In genomic region chr13:69460635-69461465, GRCm38 (mm10) we compare ENCODE assay signal across 8 mouse cellular contexts.
DNase-seq lines count a peak whose midpoint lies in the region; ATAC-seq and TF ChIP-seq lines count a peak whose summit lies in the region.

No protein-coding gene starts in this region.

- H3K4me3 ChIP-seq in heart, adult 2 months = no peak overlapping the region
- H3K4me3 ChIP-seq in bone marrow macrophage, adult 2 months (ENCODE audit: insufficient read depth, low read length) = 0 out of 2 replicates have a peak overlapping the region, but pooled peaks have one; percentile 17
- H3K4me3 ChIP-seq in heart, postnatal 0 days (ENCODE audit: low read depth, low read length) = no peak overlapping the region
- H3K4me3 ChIP-seq in lung, adult 2 months (replicated peaks; ENCODE audit: extremely low read depth, low read depth, low read length) = no peak overlapping the region
- H3K4me3 ChIP-seq in olfactory bulb, adult 2 months (ENCODE audit: insufficient read depth, low read depth, low read length) = no peak overlapping the region

- H3K27ac ChIP-seq in heart, adult 2 months = no peak overlapping the region
- no peak overlapping the region for H3K27ac ChIP-seq in bone marrow macrophage, adult 2 months (ENCODE audit: insufficient read depth, low read depth, low read length)
- no peak overlapping the region for H3K27ac ChIP-seq in heart, postnatal 0 days (ENCODE audit: low read depth)
- H3K27ac ChIP-seq in olfactory bulb, adult 2 months (ENCODE audit: insufficient read depth, low read depth, low read length) = no peak overlapping the region

- 39% methylated on average over 17 of the region's 17 CpGs for WGBS in heart, adult 2 months
- 42% methylated on average over 17 of the region's 17 CpGs for WGBS in heart, postnatal 0 days
- 37% methylated on average over 17 of the region's 17 CpGs for WGBS in lung, adult 2 months
- WGBS in olfactory bulb, adult 2 months = 40% methylated on average over 17 of the region's 17 CpGs

- H3K4me1 ChIP-seq in heart, adult 2 months (ENCODE audit: control insufficient read depth, insufficient read depth, low read length) = no peaks in the 10 kb centered on the region
- no peaks in the 10 kb centered on the region for H3K4me1 ChIP-seq in bone marrow macrophage, adult 2 months (ENCODE audit: control insufficient read depth, insufficient read depth, low read length)
- H3K4me1 ChIP-seq in heart, postnatal 0 days (ENCODE audit: control insufficient read depth, insufficient read depth) = no peaks in the 10 kb centered on the region
- H3K4me1 ChIP-seq in lung, adult 2 months (ENCODE audit: control insufficient read depth, insufficient read depth, low read length) = no peaks in the 10 kb centered on the region
- peaks cover 4% of the 10 kb centered on the region for H3K4me1 ChIP-seq in olfactory bulb, adult 2 months (ENCODE audit: control insufficient read depth, insufficient read depth, low read length)

- no peak overlapping the region for H3K9ac ChIP-seq in heart, adult 2 months (ENCODE audit: low read depth, low read length)
- no peak overlapping the region for H3K9ac ChIP-seq in heart, postnatal 0 days (replicated peaks; ENCODE audit: low read depth, low read length)

- TF ChIP-seq CTCF in heart, adult 2 months (IDR thresholded peaks at IDR 0.05) = peak; percentile 68
- TF ChIP-seq CTCF in bone marrow macrophage, adult 2 months (IDR thresholded peaks at IDR 0.05; ENCODE audit: low read depth, low read length) = no peak
- peak; percentile 31 for TF ChIP-seq CTCF in heart, postnatal 0 days (IDR thresholded peaks at IDR 0.05; ENCODE audit: low read depth)
- peak; percentile 44; the same call in 1 of the 2 replicates for TF ChIP-seq CTCF in lung, adult 2 months (IDR thresholded peaks at IDR 0.05; ENCODE audit: insufficient read depth, low read length)
- TF ChIP-seq CTCF in olfactory bulb, adult 2 months (IDR thresholded peaks at IDR 0.05; ENCODE audit: insufficient read depth, low read depth, low read length) = peak; percentile 55

- no peak for TF ChIP-seq EP300 in heart, adult 2 months (IDR thresholded peaks at IDR 0.05; ENCODE audit: insufficient read depth, low read depth, low read length)
- no peak for TF ChIP-seq EP300 in heart, postnatal 0 days (IDR thresholded peaks at IDR 0.05; ENCODE audit: low read depth)

- no peak for TF ChIP-seq POLR2A in heart, adult 2 months (IDR thresholded peaks at IDR 0.05; ENCODE audit: insufficient read depth, low read depth, low read length)
- no peak for TF ChIP-seq POLR2A in bone marrow macrophage, adult 2 months (IDR thresholded peaks at IDR 0.05; ENCODE audit: borderline replicate concordance, low read depth, low read length)
- TF ChIP-seq POLR2A in lung, adult 2 months (IDR thresholded peaks at IDR 0.05; ENCODE audit: borderline replicate concordance, extremely low read depth, low read depth, low read length) = no peak
- TF ChIP-seq POLR2A in olfactory bulb, adult 2 months (IDR thresholded peaks at IDR 0.05; ENCODE audit: insufficient read depth, low read depth, low read length) = no peak

- H3K79me2 ChIP-seq in heart, adult 2 months (replicated peaks; ENCODE audit: control insufficient read depth, insufficient read depth, low read length) = no peaks in the 10 kb centered on the region

- intact Hi-C loops in heart, adult 2 months (cut with DNase I) = loop anchor here (2.0 kb wide), 2 partner anchors 76 to 458 kb away; no protein-coding TSS in a partner anchor

- no peak for ATAC-seq in heart, postnatal 0 days (ENCODE audit: insufficient read depth, low read depth)
- no peak for ATAC-seq in inflammation-experienced regulatory T-cells, adult 6 months

- no peaks in the 10 kb centered on the region for H3K27me3 ChIP-seq in heart, adult 2 months (ENCODE audit: control insufficient read depth, insufficient read depth, low read length)
- no peaks in the 10 kb centered on the region for H3K27me3 ChIP-seq in heart, postnatal 0 days (ENCODE audit: control insufficient read depth, insufficient read depth, low read length)

- no peaks in the 10 kb centered on the region for H3K36me3 ChIP-seq in heart, adult 2 months (ENCODE audit: control insufficient read depth, insufficient read depth, low read length)
- H3K36me3 ChIP-seq in heart, postnatal 0 days (replicated peaks; ENCODE audit: control insufficient read depth, insufficient read depth, low read length) = no peaks in the 10 kb centered on the region

- H3K4me2 ChIP-seq in heart, postnatal 0 days (ENCODE audit: low read depth, low read length) = no peak overlapping the region; the same call in 1 of the 2 replicates

- H3K9me3 ChIP-seq in heart, postnatal 0 days (replicated peaks; ENCODE audit: control insufficient read depth, low read length) = no peaks in the 10 kb centered on the region

- peak in 1 of 2 experiments; percentile 29 for DNase-seq in heart, adult 2 months
- DNase-seq in heart, adult 9 months (ENCODE audit: low spot score in 2 of 2) = no peak
- DNase-seq in heart, postnatal 0 days (ENCODE audit: low spot score) = no peak
- DNase-seq in kidney, postnatal 25 days = peak; percentile 45 to 67
- DNase-seq in lung, adult 2 months = peak; percentile 20

Comparison
In these comparisons a context has a peak if more than half of its experiments do, and no peak if none do; other contexts are left out.
1. DNase-seq: peak in kidney, postnatal 25 days (2 of 2) and lung, adult 2 months (single experiment); none in heart, adult 9 months (0 of 2) and heart, postnatal 0 days (single experiment).